Mouse (Mus musculus): ENCODE data around the gene Tenm4.

- TF ChIP-seq CTCF (IDR thresholded peaks at IDR 0.05; ENCODE audit: low read depth): peak; percentile 69
- TF ChIP-seq EP300 (IDR thresholded peaks at IDR 0.05; ENCODE audit: low read depth): no peak
These were observed 383.2 kb downstream of the Tenm4 start for GRCm38 (mm10) chr7:96554277-96554690.

Data from liver, embryonic 14.5 days (tissue).